Mouse (Mus musculus): ENCODE data around the gene Ipcef1. TPM values are rescaled to one million over a fixed set of nuclear protein-coding genes. Genes with fewer than 3 reads are reported as not detected.

Ipcef1 gene
- polyA plus RNA-seq (2017; shearing (Covaris generic)), result 174 TPM

DNA sequence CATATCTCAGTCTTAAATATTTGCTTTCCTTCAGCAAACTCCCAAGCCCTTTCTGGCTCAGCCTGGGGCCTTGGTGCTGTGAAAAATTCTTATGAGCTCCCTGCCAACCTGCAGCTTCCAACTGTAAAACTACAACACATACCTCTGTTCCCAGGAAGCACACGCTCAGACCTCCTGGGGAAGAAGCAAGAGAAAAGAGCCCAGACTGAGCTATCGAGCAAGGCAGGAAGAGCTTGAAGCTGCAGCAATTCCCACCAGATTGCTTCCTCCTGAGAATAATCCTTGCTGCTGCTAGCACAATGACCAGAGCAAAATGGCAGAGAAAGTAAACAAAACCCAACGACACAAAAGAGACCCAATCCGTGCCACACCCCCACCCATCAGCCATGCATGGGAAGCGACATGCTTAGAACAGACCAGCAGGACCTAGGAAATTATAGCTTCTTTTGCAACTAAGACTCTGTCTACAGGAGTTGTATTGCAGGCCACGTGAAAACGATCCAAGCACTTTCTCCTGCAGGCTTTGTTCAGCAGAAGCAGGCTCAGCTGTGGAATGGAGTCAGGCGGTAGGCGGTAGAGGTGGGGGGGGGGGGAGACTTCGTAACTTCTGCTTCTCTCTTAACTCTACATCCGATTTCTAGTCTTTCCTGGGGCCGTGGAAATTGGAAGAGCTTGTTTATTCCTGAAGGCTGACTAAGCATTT is at the start of gene Ipcef1:
Ipcef1 (minus strand) TSS at position 164 of the 703 bp plus-strand sequence.

Other genes starting within 250 kb of the Ipcef1 start
- gene Cnksr3, start 159.8 kb upstream of the Ipcef1 start, polyA plus RNA-seq (2017; shearing (Covaris generic)), result 11.5 TPM

Measured in activated CD4-positive, CD25-positive, alpha-beta regulatory T cell, adult 9 weeks (primary cell).